Mouse (Mus musculus): ENCODE measurements around the gene Hat1.

Gene Hat1

DNA sequence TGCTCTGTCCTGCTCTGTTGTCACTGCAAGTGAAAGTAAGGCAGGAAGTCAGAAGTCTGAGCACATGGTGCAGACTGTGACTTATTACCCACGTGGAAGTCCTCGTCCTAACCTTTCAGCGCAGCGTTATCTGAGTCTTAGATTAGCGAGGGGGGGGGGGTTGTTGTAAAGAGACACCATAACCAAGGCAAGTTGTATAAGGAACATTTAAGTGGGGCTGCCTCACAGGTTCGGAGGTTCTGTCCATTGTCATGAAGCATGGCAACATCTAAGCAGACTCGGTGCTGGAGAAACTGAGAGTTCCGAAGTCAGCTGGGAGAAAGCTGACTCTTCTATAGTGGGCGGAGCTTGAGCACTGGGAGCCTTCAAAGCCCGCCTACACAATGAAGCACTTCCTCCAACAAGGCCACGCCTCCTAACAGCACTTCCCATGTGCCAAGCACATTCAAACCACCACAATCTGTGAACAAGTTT lies 12.3 kb upstream of the Hat1 start:
- no peak for DNase-seq (ENCODE audit: low spot score)

DNA sequence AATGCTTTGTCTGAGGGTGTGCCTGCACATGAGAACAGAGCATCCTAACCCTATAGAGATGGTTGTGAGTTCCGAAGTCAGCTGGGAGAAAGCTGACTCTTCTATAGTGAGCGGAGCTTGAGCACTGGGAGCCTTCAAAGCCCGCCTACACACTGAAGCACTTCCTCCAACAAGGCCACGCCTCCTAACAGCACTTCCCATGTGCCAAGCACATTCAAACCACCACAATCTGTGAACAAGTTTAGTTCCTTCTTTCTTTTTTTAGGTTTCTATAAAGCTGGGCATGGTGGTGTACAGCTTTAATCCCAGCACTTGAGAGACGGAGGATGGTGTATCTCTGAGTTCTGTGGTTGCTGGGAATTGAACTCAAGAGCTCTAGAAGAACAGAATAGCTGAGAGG lies 11.3 kb upstream of the Hat1 start:
- DNase-seq (ENCODE audit: low spot score), result no peak

- DNase-seq (ENCODE audit: low spot score), result no peak
These were observed 6.8 kb upstream of the Hat1 start for GRCm38 (mm10) chr2:71381962-71382361.

DNA sequence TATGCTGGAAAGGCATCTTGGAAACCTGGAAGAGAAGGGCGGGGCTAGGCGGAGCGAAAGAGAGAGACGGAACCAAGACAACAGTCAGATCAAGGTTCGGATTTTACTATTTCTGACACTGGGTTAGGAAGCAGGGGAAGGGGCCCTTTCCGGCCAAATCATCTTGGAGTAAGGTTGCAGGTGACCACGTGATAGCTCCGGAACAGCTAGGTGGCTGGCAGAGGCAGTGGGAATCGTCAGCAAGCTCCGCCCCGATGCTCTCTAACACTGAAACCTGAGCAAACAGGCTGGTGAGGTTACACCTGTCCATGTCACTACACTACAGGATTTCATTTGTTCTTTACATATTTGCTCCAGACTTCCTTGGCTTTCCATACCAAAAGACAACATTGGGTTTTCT lies 4.9 kb upstream of the Hat1 start:
- DNase-seq (ENCODE audit: low spot score), result no peak

- DNase-seq (ENCODE audit: low spot score), result no peak
These were observed 992 bp upstream of the Hat1 start for GRCm38 (mm10) chr2:71387766-71388165.

GRCm38 (mm10) chr2:71389864-71390263 lies 1.1 kb downstream of the Hat1 start:
- no peak for DNase-seq (ENCODE audit: low spot score)

DNA sequence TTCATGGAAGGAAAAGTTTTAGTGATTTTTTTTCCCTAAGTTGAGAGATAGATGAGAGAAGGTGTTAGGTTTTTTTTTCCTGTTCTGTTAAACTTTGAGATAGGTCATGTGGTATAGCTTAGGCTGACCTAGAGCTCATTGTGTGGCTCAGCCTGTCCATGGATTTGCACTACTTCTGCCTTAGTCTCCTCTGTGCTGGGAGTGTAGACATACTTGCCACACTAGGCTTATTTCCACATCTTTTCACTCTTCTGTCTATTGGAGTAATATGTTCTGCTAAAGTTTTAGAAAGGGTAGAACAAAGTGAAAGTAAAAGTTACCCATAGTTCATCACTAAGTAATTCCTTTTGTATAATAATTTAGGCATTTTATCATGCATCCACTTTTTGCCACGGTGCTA lies 16.9 kb downstream of the Hat1 start:
- DNase-seq (ENCODE audit: low spot score), result no peak

DNA sequence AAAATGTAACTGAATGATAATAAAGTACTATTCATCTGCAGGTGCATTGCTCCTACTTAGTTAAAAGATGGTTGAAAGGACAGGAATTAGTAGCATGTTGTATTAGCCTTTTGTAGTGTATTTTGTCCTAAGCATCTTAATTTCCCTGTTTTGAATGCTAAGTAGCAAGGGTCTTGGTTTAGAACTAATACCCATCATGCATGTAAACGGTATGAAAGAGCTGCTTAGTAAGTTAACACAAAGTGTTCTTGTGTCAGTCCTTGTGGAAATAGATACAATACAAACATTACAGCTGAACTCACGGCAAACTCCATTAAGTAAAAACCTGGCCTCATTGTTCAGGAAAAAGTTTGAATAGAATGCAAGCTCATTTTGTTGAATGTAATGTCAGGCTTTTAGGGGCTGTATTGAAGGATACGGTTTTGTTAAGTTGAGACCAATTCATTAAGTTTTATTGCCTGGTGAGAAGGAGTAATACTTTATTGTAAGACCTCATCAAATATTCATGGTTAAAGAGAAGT lies 30.1 kb downstream of the Hat1 start:
- no peak for DNase-seq (ENCODE audit: low spot score)

GRCm38 (mm10) chr2:71419408-71419807 lies 30.6 kb downstream of the Hat1 start:
- no peak for DNase-seq (ENCODE audit: low spot score)

DNA sequence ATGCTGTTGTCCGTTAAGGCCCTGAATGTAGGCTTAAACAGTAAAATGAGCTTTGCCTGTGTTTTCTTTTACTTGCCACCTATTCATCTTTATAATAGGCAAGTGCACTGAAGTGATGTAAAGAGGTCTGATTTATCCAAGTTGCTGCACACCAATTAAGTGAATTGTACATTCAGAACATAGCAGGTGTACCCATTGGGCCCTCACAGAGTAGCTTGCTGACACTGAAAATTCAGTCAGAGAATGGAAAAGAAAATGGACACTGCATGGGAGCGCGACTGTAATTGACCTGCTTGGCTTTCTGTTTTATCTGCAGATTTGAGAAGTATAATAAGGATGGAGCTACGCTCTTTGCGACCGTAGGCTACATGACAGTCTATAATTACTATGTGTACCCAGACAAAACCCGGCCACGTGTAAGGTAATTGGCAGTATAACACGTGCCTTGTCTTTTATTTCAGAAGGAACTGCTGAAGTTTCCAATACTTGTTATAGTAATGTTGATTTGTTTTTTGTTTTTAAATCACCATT lies 32.2 kb downstream of the Hat1 start:
- DNase-seq (ENCODE audit: low spot score), result no peak

GRCm38 (mm10) chr2:71424545-71424944 lies 35.8 kb downstream of the Hat1 start:
- no peak for DNase-seq (ENCODE audit: low spot score)

- DNase-seq (ENCODE audit: low spot score), result no peak
These were observed 46.7 kb downstream of the Hat1 start for GRCm38 (mm10) chr2:71435440-71435839.

- no peak for DNase-seq (ENCODE audit: low spot score)
These were observed 54.6 kb downstream of the Hat1 start for GRCm38 (mm10) chr2:71443376-71443775.

DNA sequence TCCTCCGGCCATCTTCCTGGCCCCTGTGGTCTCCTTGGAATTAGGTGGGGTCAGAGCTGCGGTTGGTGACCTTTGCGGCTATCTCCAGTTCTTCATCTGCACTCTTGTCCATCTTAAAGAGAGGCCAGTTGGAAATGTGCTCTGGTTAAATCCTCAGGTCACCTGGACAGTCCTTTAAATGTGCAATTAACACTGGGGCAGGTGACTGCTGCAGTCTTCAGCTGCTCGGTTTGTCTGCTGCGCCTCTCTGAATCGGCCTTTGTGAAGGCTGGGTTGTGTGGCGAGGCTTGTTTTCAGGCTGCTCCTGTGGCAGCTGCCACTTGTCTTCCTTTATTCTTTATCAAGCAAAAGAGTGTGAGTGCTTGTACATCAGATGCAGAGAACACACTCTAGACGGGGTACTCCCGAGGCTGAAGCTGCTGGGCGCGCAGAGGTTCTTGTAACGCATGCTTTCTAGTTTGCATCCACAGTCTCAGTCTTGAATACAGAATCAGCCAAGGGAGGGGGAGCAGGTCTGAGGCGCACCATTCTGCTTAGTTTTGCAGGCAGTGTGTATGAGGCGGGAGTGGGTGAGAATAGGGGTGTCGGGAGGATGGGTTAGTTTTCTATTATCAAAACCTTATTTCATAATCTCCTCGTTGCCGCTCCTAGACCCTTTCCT lies 56.9 kb downstream of the Hat1 start:
- DNase-seq (ENCODE audit: low spot score), result no peak

- no peak for DNase-seq (ENCODE audit: low spot score)
These were observed 60.8 kb downstream of the Hat1 start for GRCm38 (mm10) chr2:71449604-71450003.

- DNase-seq (ENCODE audit: low spot score), result no peak
These were observed 63.0 kb downstream of the Hat1 start for GRCm38 (mm10) chr2:71451761-71452160.

DNA sequence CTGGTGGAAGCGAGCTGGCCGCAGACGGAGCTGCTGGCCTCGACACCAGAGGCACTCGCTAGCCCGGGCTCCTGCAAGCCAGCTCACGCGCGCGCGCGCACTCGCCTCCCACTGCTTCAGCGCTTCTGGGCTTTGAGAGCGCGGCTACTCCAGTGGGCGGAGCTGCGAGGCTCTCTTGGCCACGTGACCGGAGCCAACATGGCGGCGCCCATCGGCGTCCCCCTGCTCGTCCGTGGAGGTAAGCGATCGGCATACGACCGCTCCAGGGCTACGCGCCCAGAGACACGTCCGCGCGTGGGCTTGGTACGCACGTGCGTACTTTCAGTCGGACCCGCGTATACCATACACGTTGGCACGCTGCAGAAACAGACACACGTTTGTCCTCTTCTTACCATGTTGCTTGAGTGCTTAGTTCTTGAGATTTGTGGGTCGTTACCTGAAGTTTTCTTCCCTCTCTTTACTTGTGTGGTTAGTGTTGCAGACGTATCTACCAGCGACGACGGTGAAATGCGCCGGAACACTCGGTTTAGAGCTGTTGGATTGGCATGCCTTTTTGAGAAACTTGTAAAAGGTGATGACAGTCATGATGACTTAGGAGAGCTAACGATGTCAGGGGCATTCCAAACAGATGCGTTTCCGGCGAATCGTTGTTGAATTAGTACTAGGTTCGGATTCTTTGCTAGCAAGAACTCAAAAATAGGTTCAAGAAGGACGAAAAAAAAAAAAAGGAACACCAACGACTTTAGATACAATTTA lies 64.6 kb downstream of the Hat1 start, which contains the start of gene Metap1d:
Gene Metap1d, plus strand, starts transcription at position 116 of the 756 bp plus-strand sequence.
- DNase-seq (ENCODE audit: low spot score), result peak; percentile 87

- no peak for DNase-seq (ENCODE audit: low spot score)
These were observed 65.1 kb downstream of the Hat1 start for GRCm38 (mm10) chr2:71453917-71454260.

DNA sequence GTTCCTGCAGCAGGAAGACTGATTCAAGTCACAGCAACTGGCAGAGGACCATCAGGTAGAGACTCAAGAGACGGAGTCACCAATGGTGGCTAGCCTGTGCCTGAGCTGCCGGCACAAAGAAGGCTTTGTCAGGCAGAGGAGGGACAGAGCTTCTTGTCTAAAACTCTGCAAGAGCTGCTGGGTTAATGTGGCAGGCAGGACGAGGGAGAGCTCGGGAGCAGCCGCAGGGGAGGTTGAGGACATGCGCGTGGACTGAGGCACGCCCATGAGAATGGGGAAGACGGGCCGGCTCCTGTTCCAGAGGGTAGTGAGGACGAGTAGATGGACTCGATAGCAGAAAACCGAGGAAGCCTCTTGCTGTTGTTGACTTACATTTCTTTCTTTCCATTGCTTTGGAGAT lies 69.9 kb downstream of the Hat1 start:
- no peak for DNase-seq (ENCODE audit: low spot score)

GRCm38 (mm10) chr2:71459659-71460058 lies 70.9 kb downstream of the Hat1 start:
- DNase-seq (ENCODE audit: low spot score), result no peak

DNA sequence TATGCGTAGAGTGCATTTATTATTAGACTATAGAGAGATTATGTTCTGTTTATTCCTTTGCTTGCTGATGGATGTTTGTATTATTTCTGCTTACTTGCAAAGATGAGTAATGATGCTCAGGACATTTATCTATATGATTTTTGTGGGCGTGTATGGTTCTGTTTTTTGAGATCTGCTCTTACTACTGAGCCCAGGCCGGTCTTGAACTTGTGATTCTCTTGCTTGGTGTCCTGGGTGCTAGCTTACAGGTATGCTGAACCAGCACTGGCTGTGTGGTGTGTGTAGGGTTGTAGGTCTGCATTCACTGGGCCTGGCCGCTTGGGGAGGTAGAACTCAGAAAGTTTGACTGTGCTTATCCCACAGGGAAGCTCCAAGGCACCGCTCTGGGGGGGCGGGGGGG lies 72.4 kb downstream of the Hat1 start:
- DNase-seq (ENCODE audit: low spot score), result no peak

- DNase-seq (ENCODE audit: low spot score), result peak; percentile 36
These were observed 72.8 kb downstream of the Hat1 start for GRCm38 (mm10) chr2:71461589-71461988.

DNA sequence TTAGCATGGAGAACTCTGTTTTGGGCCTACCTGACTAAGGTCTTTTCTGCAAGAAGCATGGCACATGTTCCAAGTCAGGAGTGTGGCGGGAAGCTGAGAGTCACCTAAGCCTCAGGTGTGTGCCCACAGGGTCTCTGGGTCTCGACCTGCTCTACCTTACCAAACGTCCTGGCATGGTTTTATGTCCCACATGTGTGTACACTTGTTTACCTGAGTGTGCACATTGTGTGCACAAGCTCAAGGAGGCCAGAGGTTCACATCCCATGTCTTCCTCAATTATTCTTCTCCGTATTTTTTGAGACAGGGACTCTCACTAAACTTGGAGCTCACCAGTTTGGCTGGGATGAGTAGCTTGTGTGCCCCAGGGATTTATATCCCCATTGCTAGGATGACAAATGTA lies 73.3 kb downstream of the Hat1 start:
- DNase-seq (ENCODE audit: low spot score), result no peak
